Mouse (Mus musculus): ENCODE measurements around the gene Aicda. TPM values are rescaled to one million over a fixed set of nuclear protein-coding genes. Genes with fewer than 3 reads are reported as not detected.

The Aicda gene
- total RNA-seq, 1 experiment from 2014 or later, result not detected

Other genes with a start within 250 kb of the Aicda start
- gene M6pr, start 245.1 kb upstream of the Aicda start, total RNA-seq (2017), result 361 to 422 TPM (median 372 TPM) in 3 replicates
- 4.1 to 7.6 TPM (median 6.6 TPM) in 3 replicates for gene Phc1, start 213.2 kb upstream of the Aicda start, total RNA-seq (2017)
- gene Rimklb, start 55.0 kb upstream of the Aicda start, total RNA-seq (2017), result not detected in 3 replicates
- gene Mfap5, start 48.0 kb upstream of the Aicda start, total RNA-seq (2017), result not detected in 3 replicates
- gene Apobec1, start 48.6 kb downstream of the Aicda start, total RNA-seq (2017), result 129 to 219 TPM (median 170 TPM) in 3 replicates
- 1.7 to 3.5 TPM (median 2.5 TPM) in 3 replicates for gene Gdf3, start 56.3 kb downstream of the Aicda start, total RNA-seq (2017)
- 8.6 TPM in 1 of 3 replicates, not detected in the others for gene Dppa3, start 72.6 kb downstream of the Aicda start, total RNA-seq (2017)
- not detected in 3 replicates for gene Nanog, start 153.7 kb downstream of the Aicda start, total RNA-seq (2017)
- gene Slc2a3, start 247.8 kb downstream of the Aicda start, total RNA-seq (2017), result 57.5 to 73.6 TPM (median 60.1 TPM) in 3 replicates